In the genomic region with DNA sequence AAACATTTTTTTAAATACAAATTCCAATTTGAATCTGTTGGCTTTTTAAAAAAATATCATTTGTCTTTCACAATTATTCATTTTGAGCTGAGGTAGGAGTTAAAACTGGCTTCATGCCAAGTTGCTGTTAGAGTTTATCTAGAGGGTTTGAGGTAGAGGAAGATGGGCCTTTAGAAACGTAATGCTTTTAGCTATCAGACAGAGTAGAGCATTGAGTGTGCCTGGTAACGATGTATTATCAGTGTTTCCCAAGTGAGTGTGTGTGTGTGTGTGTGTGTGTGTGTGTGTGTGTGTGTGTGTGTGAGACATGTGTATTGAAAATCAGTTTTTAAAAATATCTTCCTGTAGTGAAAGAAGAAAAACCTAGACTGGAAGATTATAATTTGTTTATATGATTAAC, we compare ENCODE assay signal across 25 mouse cellular contexts.
"Had no signal": no experiment of that assay in that cellular context is flagged by ENCODE, and none has a peak within 500 bp of the region (broad histone marks: within the 10 kb centered on the region; RNA-seq: fewer than 3 reads in every experiment).

No protein-coding gene starts in this region.

- H3K27ac ChIP-seq: heart, embryonic 13.5 days; heart, embryonic 15.5 days; hindbrain, embryonic 13.5 days; hindbrain, embryonic 15.5 days; hindbrain, postnatal 0 days; kidney, embryonic 15.5 days; kidney, postnatal 0 days; limb, embryonic 13.5 days; limb, embryonic 15.5 days; liver, embryonic 12.5 days had no signal

- H3K36me3 ChIP-seq: heart, embryonic 15.5 days; hindbrain, embryonic 13.5 days; hindbrain, embryonic 15.5 days had no signal

- H3K4me1 ChIP-seq: heart, embryonic 13.5 days; heart, embryonic 15.5 days; hindbrain, embryonic 15.5 days; kidney, embryonic 15.5 days; limb, embryonic 13.5 days; limb, embryonic 15.5 days; liver, embryonic 12.5 days had no signal

- H3K4me2 ChIP-seq: heart, embryonic 11.5 days; heart, embryonic 13.5 days; heart, embryonic 15.5 days; hindbrain, embryonic 13.5 days; hindbrain, embryonic 15.5 days; kidney, embryonic 15.5 days; limb, embryonic 13.5 days; limb, embryonic 15.5 days; liver, embryonic 12.5 days had no signal

- ATAC-seq: hindbrain, postnatal 0 days; intestine, embryonic 16.5 days; liver, embryonic 12.5 days had no signal

- DNase-seq: gastrocnemius, postnatal 14 days; gastrocnemius, postnatal 36 days; heart, adult 18-20 months; heart, postnatal 14 days; heart, postnatal 36 days; kidney, adult 11 months; kidney, adult 2 months; kidney, adult 9 months; kidney, postnatal 14 days; kidney, postnatal 36 days; layer of hippocampus, adult 9-11 months; layer of hippocampus, postnatal 36 days; left cerebral cortex, postnatal 4 days had no signal

- H3K9ac ChIP-seq: heart, embryonic 13.5 days; heart, embryonic 15.5 days; hindbrain, embryonic 13.5 days; hindbrain, embryonic 15.5 days; kidney, embryonic 15.5 days; limb, embryonic 13.5 days; limb, embryonic 15.5 days; liver, embryonic 12.5 days had no signal

- H3K4me3 ChIP-seq: heart, embryonic 13.5 days; heart, embryonic 15.5 days; hindbrain, embryonic 13.5 days; hindbrain, embryonic 15.5 days; kidney, embryonic 15.5 days; limb, embryonic 13.5 days; limb, embryonic 15.5 days; liver, embryonic 12.5 days had no signal

- H3K9me3 ChIP-seq: heart, embryonic 13.5 days; heart, embryonic 15.5 days; hindbrain, embryonic 13.5 days; hindbrain, embryonic 15.5 days; kidney, embryonic 15.5 days; limb, embryonic 13.5 days; limb, embryonic 15.5 days; liver, embryonic 12.5 days had no signal

- H3K27me3 ChIP-seq: heart, embryonic 13.5 days; heart, embryonic 15.5 days; hindbrain, embryonic 13.5 days; hindbrain, embryonic 15.5 days; kidney, embryonic 15.5 days; limb, embryonic 13.5 days; limb, embryonic 15.5 days; liver, embryonic 12.5 days had no signal
